Mouse (Mus musculus) bone marrow macrophage, adult 2 months (primary cell): ENCODE data around the gene Lman2.

Experiments used
- CTCF ChIP-seq: IDR thresholded peaks from 2 replicates; pipeline ENCODE4 v1.5.1; 2012; ENCODE audit warnings: low read depth, mild to moderate bottlenecking, low read length, moderate library complexity
- POLR2A ChIP-seq: IDR thresholded peaks from 2 replicates; pipeline ENCODE4 v1.6.1; 2012; ENCODE audit warnings: mild to moderate bottlenecking, low read depth, low read length, borderline replicate concordance

DNA sequence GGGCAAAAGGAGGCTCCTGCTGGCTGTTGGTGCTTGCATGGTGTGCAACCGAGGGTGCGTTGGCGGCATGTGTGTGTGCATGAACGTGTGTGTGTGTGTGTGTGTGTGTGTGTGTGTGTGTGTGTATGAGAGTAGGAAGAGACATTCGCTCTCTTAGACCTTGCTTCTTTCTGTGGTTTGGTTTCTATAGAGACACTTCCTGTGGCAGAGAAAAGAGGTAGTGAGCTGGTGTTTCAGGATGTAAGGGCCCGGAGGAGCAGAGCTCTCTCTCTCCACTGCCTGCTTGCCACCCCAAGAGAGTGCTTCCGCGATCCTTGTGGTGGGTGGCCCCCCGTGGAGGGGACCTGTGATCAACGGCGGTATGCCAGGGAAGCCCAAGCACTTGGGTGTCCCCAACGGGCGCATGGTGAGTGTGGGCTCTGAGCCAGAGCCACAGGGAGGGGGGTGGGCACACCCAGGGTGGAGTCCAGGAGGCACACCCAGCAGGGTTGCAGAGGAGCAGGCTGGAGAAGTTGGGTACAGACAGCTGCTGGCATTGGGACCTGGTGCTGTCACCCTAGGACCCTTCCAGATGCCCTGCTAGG lies 7.0 kb upstream of the Lman2 start, which contains the start of gene Rgs14:
- no peak for TF ChIP-seq CTCF
- TF ChIP-seq POLR2A, result peak; percentile 59; the same call in 1 of the 2 replicates
